Mouse (Mus musculus) thymus, adult 2 months (tissue): ENCODE measurements at regions not wholly inside any gene's neighbourhood (a gene's known extent, or its start where the extent isn't known, plus 50 kb on each side); places are given as distances from the start of the nearest gene placed in this dataset.

Experiments used
- CTCF ChIP-seq: fragments of 200-500 bp; IDR thresholded peaks from 2 replicates; pipeline ENCODE4 v1.5.1; 2012; ENCODE audit warnings: mild to moderate bottlenecking, control low read depth, low read length, moderate library complexity, borderline replicate concordance; ENCODE audit not compliant: control insufficient read depth, poor library complexity, insufficient read depth; ENCODE audit errors: extremely low read depth
- POLR2A ChIP-seq: fragments of 200-500 bp; IDR thresholded peaks from 2 replicates; pipeline ENCODE4 v1.6.1; 2012; ENCODE audit warnings: mild to moderate bottlenecking, low read length, control low read depth, moderate library complexity; ENCODE audit not compliant: control insufficient read depth, poor library complexity, insufficient read depth; ENCODE audit errors: extremely low read depth

DNA sequence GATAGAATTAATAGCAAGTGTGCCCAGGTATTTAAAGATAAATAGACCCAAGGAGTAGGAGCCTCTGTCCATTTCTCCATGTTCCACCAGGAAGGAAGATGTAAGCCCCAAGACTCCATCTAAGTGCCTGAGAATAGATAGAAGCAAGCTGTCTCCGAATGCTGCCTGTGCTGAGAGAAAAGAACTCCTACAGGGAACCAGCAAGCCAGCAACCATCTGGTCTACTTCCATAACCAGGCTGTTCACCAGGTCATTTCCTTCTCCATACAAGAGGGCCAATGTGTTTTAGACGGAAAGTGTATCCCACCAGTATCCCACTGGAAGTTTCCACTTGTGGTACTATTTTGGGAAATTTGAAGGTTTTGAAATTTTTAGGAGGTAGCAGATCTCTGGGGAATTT lies 418.4 kb upstream of the Camk1g start:
- TF ChIP-seq POLR2A (no peak), CTCF (no peak)
